Mouse (Mus musculus): ENCODE data around the gene Nipa1.
"Not testable (repeated sequence)": the region's sequence is repeated elsewhere in the genome, so short reads cannot be mapped to it uniquely, and the experiment has no call there.

Gene Nipa1

DNA sequence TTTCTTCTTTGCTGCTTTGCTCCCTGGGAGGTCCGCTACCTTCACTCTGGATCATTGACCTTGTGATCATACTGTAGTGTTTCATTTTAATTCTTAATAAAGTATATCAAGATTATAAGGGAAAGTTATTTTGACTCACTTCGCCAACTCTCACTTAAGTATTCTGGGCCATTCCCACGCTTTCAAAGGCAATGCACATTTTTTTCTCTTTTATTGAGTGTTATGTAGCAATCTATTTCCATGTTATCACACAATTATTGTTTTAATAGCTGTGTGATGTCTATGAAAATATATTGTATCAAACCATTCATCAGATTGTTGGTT is at the start of gene Nipa1:
Nipa1 (minus strand) TSS at position 25 of the 324 bp plus-strand sequence.
- no peak for DNase-seq

- no peak for DNase-seq
Observed at GRCm38 (mm10) chr7:56066634-56067033, 46.9 kb upstream of the Nipa1 start.

DNA sequence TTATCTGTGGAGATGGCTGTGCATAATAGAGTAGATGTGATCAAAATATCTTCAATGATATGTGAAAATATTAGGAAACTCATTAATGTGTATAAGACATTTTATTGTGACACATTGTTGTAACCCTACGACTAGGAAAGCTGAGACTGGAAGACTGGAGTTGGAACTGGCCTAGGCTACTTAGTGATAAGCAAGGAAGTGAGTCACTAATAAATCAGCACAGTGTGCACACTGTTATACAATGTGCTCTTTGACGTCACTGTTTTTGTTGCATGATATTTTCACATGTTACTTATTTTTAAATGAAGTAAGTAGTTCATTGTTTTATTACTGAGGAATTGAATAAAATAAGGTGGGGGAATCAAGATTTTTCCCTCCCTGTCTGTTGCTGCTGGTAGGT is 46.4 kb upstream of the Nipa1 start:
- no peak for DNase-seq

DNA sequence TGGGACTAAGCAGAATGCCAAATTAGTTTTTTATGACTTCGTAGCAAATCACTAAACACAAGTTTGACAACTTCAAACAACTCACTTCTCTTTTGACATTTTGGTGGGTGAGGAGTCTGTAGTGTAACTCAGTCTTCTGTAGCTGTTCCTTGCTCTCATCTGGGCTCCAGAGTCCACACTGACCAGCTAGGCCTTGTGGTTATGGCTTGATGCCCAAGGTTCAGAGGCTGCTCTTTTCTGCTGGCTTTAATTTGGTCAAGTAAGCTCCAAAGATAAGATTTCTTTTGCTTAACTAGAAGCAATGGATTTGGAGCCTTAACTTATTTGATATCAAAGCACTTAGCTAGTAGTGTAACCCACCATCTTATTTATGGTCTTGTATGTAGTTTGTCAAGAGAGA is 45.1 kb upstream of the Nipa1 start:
- DNase-seq = no peak

GRCm38 (mm10) chr7:56055338-56055737 is 35.6 kb upstream of the Nipa1 start:
- no peak for DNase-seq

GRCm38 (mm10) chr7:56052996-56053395 is 33.2 kb upstream of the Nipa1 start:
- no peak for DNase-seq

GRCm38 (mm10) chr7:56050487-56050911 is 30.7 kb upstream of the Nipa1 start:
- peak; percentile 51 for DNase-seq

DNA sequence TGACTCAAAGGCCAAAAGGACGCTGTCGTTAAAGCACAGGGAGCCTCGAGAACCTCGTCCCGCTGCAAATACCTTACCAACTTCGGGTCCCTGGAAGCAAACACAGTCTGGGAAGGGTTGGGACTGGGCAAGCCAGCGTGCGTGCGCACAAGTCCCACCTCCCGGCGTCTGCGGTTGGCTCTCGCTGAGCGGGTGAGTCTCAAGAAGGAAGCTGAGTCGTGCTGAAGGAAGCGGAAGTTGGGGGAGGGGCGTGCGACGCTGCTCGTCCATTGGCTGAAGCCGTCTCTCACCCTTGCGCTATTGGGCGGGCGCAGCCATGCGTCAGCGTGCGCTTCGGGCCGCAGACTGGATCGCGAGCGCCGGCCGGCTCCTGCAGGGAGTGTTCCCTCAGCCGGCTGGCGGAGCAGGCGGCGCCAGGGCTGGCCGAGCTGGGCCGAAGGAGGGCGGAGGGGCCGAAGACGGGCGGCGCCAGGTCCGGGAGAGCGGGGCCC is 30.1 kb upstream of the Nipa1 start, which contains the start of gene Herc2:
Herc2 (plus strand) TSS at position 366 of the 491 bp plus-strand sequence.
- DNase-seq = peak; percentile 100

DNA sequence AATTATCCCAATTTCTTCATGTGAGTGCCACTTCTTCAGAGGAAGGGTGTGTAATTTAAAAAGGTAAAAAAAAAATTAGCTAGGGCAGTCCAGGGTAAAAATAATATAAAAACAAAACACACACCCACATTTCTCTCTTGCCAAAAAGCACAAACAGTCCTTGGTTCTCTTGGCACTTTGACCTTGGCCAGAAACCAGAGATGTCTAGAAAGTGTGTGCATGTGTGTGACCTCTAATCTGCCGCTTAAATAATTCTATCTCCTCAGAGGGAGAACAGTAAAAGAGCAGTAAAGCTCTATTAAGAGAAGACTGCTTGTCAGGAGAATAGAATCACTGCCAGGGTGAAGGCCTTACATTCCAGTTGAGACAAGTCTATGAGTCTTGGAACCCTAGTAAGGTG is 27.4 kb upstream of the Nipa1 start:
- no peak for DNase-seq

GRCm38 (mm10) chr7:56044267-56044629 is 24.5 kb upstream of the Nipa1 start:
- no peak for DNase-seq

DNA sequence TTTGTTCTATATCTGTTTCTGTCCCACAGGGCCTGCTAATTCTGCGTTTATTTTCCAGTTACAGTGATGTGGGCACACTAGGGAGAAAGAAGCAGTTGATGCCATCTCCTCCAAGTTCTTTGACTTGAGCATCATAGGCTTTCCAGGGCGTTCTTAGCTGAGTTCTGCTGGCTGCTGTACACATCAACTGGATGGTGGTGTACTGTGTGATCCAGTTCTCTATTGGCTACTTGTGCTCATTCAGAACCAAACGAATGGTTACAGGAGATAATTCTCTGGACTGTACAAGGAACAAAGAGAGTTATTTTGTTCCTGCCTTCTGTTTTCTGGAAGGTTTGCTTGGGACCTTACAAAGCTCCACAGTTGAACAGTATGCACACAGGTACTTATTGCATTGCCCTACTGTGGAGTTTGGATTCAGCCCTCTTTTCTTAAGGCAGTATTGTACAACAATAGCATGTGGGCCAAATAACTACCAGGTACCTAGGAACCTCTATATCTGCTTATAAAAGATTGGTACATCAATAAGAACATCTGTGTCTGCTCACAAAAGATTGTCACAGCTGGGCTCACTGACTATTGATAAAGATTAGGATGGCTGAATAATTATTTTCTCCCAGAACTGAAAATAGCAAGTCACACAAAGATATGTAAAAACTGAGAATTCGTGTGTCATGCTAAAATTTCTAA is 24.0 kb upstream of the Nipa1 start:
- DNase-seq = no peak

- peak; percentile 63 for DNase-seq
Observed at GRCm38 (mm10) chr7:56042353-56042752, 22.6 kb upstream of the Nipa1 start.

GRCm38 (mm10) chr7:56023586-56023985 is 3.8 kb upstream of the Nipa1 start:
- DNase-seq = no peak

- DNase-seq = peak; percentile 72
Observed at GRCm38 (mm10) chr7:56018972-56019929, 503 bp downstream of the Nipa1 start.

GRCm38 (mm10) chr7:56018446-56018971 is 1.2 kb downstream of the Nipa1 start:
- no peak for DNase-seq

DNA sequence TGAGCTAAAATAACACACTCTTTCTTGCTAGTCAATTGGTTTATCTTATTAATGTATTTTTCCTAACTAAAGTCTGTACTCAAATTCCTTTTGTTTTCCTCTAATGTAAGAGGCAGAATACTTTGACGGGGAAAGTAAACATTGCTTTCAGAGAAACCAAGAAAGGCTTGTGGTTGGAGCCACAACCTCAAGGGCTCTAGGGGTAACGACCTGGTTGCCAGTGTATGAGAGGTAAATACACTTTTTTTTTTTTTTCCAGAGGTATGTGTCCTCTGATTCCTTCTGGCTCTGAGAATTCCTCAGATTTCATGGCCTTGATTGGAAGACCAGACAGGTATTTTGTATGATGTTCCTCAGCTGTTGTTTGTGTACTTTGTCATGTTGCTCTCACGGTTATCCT is 2.0 kb downstream of the Nipa1 start:
- no peak for DNase-seq

DNA sequence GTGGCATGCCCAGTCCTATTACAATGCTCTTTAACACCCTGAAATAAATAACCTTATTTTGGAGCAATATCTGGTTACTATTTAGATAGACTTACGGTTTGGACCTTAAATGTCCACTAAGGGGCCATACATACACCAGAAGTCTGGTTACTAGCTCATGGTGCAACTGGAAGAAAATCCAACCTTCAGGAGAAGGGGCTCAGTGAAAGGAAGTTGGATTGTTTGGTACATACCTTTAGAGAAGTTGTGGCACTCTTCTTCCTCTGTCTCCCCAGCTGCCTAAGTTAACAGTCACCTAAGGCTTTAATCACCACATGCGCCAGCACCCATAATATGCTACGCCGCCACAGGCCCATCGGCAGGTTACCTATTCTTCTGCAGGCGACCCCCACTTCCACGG is 3.9 kb downstream of the Nipa1 start:
- DNase-seq = no peak

DNA sequence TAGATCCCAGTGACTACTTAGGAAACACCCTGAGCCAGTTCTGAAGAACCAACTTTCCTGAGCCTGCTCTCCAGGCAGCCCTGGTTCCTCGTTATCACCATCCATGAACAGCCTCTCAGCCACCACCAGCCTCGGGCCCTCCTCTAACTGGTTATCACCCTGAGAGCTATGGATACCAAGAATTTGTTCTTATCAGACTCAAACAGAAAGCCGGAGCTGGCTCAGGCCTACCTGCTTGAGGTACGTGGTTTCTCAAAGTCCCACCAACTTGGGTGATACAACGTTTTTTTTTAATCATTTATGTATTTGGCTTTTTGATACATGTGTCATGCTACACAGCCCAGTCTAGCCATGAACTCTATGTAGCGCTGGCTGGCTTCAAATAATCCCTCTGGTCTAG is 4.6 kb downstream of the Nipa1 start:
- DNase-seq = no peak

- not testable (repeated sequence) for DNase-seq
Observed at GRCm38 (mm10) chr7:56014002-56014702, 5.6 kb downstream of the Nipa1 start.

DNA sequence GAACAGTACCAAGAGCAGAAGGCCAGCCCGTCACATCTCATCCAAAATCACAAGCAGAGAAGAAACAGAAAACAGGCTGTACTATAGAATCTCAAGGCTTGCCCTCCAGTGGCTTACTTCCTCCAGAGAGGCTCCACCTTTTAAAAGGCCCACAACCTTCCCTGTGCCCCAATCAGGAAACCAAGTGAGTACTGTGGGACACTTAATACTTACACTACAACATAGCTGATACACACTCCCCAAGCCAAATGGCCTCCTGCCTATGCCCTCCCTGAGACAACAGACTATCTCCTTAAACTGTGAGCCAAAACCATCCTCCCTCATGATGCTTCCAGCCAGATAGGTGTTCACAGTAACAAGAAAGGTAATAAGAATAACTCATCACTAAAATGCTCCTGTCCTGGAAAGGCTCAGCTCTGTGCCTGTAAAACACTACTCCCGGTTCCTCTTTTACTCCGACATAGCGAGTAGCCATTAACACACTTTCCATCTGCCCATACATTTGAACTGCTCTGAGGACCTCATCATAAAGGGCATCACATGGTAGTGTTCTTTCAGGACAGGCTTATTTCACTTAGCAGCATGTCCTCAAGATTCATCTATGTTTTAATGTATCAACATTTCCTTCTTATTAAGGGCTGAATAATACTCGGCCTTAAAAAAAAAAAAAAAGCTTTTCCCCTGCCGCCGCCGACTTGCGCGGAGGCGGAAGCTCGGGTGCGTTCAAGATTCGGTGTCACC is 6.3 kb downstream of the Nipa1 start:
- DNase-seq = no peak

DNA sequence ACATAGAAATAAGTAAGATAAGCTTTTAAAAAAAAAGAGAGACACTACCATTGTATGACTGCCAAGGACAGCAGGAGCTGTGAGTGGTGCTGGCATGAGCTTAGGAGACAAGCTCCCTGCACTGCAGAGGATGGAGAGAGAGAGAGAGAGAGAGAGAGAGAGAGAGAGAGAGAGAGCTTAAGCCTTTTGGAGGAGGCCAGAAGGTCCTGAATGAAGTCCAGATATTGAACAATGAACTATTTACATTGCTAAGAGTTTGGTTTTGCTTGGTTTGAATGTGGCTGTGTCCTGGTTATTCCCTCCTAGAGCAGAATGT is 8.8 kb downstream of the Nipa1 start:
- DNase-seq = no peak

DNA sequence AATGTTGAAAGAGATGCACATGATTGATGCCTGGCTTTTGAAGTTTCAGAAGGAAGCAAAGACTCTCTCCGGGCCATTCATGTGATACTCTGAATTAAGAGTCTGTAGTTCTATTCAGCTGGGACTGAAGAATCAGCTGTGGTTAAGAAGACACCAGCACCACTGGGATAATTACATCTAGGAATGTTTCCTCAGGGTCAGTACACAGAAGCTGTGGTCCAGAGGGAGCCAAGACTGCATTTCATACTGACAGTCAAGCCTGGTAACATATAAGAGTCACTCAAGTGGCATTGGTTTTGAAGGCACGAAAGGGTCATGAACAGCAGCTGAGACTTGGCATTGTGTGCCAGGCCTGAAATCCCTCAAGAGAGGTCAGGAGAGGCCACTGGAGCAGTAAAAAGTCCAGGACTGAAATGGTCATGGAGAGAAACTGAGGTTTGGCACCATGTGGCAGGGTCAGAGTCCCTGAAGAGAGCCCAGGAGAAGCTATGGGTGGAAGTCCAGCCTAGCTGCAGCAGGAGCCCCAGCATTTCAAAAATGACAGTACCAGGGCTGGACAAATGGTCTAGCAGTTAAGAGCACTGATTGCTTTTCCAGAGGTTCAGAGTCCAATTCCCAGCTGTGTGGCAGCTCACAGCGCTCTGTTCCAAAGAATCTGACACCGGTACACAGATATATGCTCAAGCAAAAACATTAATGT is 9.3 kb downstream of the Nipa1 start:
- DNase-seq = no peak

All from cerebellum, adult 11-12 months (tissue).